Mouse (Mus musculus) spleen, postnatal 4 days (tissue): ENCODE results near the gene Olfr71.
A peak's percentile ranks its signal among the peaks of the same experiment; 100 is the strongest.

Experiments
- DNase-seq, 2 experiments: peaks; one replicate each; pipeline ENCODE4 v3.0.0; 2022; ENCODE audit warnings: low spot score in 2 of 2

The Olfr71 gene

DNA sequence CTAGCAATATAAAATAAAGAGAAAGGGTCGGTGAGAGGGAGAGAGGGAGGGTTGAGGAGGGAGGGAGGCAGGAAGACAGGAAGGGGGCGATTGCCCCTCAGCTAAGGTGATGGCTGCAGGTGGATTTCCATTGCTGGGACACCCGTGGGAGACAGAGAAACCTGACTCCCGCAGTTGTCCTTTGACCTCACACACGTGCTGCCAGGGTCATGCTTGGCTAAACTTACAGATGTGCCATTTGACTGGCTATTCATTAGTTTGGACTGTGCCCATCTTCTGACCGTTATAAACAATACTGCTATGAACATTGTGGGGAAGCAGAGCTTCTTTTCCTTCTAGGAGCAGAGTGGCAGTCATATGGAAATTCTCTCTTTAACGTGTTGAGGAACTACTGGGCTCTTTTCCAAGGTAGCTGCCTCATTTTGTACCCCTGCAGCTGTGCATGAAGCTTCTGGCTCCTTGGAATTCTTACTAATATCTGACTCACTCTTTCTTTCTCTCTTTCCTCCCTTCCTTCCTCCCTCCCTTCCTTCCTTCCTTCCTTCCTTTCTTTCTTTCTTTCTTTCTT, 3.7 kb upstream of the Olfr71 start:
- no peak for DNase-seq

DNA sequence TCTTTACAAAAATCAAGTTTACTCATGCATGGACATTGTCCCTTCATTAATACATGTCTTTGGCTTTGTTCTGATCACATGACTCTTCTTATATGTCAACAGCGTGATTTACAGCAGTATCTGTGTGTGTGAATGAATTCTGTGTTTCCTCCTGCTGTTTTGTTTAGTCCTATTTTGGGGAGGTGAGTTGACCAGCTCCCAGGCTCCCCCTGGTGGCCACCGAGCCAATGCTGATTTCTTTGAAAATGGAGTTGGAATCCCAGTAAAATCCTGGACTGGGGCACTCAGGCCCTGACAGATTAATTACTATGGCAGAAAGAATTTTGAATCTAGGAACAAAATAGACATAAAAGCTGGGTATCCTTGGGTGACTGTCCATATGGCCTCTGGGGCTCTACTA, 1.8 kb upstream of the Olfr71 start:
- peak; percentile 65 to 89 for DNase-seq

DNA sequence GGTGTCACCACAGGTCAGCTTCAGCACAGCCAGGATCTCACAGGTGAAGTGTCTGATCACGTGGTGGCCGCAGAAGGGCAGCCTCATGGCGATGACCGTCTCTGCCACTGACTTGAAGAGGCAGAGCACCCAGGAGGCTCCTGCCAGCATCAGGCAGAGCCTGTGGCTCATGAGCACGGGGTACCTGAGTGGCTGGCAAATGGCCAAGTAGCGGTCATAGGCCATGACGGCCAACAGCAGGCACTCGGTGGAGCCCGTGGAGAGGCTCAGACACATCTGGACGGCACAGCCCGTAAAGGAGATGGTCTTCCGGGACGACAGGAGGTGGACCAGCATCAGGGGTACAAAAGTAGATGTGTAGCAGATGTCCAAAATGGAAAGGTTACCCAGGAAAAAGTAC, 4.1 kb downstream of the Olfr71 start:
- DNase-seq = no peak

DNA sequence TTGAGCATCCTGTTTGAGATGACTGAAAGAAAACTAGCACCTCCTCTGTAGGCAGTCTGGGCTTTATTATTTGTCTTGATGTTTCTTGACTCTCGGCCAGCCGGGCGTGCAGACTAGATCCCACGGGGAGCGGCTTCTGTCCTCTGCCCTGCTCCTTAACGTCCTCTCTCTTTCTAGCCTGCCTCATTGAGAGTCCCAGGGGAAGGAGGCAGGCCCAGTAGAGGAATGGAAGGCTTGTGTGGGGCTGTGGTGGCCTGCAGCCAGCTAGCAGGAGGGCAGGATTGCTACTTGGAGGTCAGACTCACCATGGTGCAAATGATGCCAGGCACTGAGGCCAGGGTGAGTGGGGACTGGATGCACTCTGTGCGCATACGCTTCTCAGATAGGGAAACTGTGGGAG, 6.2 kb downstream of the Olfr71 start:
- no peak for DNase-seq

DNA sequence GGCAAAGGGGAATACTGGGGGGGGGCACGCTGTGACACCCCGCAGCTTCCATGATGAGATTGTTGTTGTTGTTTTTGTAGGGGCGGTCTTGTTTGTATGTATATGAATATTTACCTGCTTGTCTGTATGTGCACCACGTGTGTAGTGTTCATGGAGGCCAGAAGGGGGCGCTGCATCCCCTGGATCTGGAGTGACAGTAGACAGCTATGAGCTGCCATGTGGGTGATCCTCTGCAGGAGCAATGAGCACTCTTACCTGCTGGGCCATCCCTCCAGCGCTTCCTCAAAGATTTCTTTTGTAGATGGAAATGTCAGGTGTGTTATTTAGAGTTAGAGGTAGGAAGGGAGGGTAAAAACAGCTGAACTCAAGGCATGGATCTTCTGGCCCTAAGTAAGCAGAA, 6.6 kb downstream of the Olfr71 start:
- DNase-seq = no peak

DNA sequence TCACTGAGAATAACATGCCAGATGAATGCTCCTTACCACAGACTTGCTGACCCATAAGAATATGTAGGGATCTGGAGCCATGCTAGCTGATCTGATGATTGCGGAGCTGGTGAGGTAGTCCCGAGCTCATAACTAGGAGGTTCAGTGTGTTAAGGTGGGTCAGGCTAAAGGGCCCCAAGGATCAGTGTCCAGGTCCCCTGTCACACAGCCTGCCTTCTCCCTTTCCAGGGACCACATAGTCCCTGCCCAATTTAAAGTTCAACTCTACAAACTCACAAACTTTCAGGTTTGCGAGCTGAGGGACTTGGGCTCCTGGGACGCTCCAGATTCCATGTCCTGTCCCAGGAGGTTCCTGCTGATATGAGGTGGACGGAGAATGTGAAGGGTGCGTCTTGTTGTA, 9.3 kb downstream of the Olfr71 start, which contains the start of gene Olfr70:
TSS of gene Olfr70 (minus strand) at position 101 of the 400 bp plus-strand sequence.
- no peak for DNase-seq

DNA sequence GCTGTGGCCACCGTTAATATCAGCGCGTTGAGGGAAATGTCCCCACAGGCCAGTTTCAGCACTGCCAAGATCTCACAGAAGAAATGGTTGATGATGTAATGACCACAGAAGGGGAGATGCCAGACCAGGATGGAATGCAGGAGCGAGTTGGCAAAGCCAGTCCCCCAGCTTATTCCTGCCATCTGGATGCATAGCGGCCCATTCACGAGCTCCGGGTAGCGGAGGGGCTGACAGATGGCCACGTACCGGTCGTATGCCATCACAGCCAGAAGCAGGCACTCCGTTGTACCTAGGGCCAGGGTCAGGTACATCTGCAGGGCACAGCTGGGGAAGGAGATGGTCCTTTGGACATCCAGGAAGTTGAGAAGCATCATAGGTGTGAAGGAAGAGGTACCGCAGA, 13.5 kb downstream of the Olfr71 start:
- DNase-seq = no peak

DNA sequence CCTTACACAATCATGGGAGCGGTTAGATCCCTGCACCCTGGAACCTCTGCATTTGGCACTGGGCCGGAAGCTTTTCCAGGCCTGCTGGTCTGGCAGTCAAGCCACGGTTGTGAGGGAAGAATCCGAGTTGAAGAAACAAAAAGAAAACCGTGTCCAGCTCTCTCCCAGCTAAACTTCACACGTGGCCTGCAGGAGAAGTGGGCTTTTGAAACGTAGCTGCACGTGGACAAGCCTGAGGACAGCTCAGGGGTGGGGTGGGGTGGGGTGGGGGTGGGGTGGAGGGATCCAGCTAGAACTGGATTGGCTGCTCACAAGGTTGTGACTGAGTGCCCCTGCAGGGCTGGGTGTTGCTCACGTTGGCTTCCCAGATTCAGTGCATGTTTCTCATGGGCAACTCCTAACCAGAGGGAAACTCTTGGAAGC, 14.8 kb downstream of the Olfr71 start:
- no peak for DNase-seq

DNA sequence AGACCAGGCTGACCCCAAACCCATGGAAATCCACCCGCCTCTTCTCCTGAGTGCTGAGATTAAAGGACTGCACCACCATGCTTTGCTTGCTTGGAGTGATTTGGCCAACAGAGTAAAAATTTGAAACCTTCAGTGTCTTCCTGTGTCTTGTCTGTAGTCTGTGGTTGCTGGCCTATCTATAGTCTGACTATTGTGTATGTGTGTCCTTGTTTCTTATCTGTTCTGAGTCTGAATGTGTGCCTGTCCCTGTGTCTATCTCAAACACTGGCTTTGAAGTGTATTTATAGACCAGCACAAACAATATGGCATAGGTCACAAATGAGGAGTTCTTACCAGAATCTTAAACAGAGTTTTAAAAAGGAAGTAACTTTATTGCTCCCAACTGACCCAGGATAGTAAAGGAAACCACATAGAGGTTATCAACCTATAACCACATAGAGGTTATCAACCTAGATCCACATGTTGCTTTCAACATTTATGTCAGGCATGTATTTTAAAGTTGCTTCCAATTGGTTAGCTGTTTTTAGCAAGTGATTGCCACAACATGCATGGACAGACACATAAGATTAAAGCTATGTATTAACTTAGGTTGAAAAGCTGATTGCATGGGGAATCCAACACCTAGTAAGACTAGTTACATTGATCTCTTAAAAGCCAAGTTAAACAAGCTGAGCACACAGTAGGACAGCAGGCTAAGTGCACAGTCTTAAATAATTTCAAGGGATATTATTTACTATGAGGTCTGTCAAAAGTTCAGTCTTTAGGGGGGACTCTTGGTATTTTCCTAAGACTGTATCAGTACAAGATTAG, 15.4 kb downstream of the Olfr71 start:
- no peak for DNase-seq

DNA sequence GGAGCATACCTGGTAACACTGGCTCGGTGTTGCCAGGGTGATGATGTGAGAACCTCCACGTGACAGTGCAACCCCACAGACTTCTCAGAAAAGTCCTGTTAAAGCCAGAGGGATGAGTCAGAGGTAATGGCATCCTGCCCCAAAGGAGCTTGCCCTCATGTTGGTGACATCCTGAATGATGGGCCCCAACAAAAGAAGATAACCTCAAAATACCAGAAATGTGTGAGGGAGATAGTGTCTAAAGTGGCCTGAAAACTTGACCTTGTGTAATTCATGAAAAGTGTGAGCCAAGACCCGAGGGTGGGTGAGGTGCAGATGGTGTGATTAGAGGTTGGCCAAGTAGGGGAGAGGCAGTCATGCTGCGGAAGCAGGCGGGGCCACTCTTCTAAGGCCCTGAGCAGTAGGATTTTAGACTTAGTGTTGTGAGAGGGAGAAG, 16.2 kb downstream of the Olfr71 start:
- no peak for DNase-seq

DNA sequence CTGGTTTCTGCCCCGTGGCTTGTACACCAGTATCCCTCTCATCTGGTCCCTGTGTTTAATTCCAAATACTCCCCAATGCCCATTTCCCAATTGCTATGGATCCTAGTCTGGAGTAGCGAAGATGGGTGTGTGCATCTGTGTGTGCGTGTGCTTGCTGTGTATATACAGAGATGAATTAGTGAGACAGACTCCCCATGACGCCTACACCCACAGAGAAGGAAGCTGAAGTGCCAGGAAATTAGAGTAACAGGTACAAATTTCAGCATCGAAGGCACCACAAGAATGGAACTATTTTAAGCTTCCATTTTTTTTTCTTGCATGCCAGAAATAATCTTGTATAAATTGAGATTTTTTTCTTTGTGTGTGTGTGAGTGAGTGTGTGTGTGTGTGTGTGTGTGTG, 19.0 kb downstream of the Olfr71 start:
- no peak for DNase-seq

DNA sequence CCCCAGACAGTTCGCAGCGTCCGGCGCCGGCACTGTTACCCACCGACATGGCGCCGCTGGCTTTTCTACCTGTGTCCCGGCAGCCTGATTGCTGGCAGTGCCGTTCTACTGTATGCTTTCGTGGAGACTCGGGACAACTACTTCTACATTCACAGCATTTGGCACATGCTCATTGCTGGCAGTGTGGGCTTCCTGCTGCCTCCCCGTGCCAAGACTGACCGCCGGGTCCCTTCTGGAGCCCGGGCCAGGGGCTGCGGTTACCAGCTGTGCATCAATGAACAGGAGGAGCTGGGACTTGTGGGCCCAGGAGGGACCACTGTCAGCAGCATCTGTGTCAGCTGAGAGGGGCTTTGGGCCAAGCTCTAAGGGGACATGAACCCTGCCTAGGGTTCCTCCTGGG, 20.0 kb downstream of the Olfr71 start:
- no peak for DNase-seq

DNA sequence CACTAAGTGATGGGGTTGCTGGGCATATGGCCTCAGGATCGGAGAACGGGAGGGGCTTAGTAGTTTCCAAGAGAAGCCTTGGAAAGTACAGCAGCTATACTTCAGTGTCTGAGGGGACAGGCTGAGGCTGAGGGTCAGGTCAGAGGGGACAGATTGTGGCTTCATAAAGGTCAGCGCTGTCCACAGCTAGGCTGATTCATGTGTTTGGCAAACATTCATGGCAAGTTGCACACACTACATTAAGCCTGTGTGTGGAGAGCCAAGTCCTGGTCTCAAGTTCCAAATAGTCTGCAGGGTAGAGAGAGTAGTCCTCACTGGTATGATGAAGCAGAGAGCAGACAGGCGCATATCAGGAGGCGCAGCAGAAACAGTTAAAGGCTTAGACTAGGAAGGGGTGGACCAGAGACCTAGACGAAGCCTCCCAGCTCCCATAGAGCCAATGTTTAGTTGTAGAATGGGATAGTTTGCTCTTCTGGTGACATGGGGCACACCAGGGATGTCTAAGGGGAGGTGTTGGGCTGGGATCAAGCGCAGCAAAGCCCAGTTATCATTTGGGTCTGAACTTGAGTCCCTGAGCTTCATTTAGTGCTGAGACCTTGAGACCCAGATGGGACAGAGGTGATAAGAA, 30.5 kb downstream of the Olfr71 start:
- DNase-seq = no peak

DNA sequence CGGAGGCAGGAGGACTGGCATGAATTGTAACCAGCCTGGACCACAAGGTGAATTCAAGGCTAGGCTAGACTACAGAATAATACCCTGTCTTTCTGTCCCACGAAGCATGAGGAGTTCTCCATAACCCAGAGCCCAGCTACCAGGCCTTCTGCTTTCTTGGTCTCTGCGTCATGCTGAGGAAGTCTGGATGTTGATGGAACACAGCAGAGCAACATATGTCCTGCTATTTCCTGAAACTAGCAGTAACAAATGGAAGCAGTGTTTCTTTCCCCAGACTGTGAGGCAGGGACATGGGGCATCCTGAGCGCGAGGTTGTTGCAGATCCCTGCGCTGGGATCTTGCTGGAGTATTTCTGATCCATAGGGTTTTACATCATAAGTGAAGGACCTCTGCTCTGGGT, 31.5 kb downstream of the Olfr71 start:
- DNase-seq = no peak

DNA sequence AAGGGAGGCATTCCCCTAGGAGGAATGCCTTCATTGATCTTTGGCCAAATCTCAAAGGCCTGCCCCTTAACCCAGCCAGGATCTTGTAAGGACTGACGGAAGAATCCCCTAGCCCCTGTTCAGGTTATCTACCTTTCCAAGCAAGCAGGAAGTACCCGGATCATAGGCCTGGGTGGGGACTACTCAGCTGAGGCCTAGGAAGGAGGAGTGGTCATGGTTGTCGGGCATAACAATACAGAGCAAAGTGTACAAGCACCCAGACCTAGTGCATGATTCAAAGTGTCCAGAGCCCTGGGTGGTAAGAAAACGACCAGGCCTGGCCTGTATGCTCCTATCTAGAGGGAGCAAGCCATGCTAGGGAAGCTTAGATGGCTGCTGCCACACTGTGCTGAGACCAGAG, 34.4 kb downstream of the Olfr71 start:
- DNase-seq = no peak

DNA sequence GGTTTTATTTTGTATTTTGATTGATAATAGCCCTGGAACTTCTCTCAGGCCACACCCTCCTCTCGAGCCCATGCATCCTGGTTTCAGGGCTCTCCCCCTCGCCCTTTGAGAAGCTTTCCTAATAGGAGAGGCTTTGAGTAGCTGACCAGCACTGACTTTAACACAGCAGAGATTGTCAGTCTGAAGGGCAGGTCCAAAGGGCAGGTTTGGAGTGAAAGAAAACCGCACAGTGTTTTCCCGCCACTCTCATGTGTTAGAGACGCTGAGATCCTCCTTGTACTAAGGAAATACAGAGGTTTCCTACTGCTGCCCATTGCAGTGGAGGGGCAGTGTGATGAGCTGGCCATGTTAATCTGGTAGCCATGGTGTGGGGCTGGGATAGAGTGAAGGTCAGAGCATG, 35.1 kb downstream of the Olfr71 start:
- no peak for DNase-seq

DNA sequence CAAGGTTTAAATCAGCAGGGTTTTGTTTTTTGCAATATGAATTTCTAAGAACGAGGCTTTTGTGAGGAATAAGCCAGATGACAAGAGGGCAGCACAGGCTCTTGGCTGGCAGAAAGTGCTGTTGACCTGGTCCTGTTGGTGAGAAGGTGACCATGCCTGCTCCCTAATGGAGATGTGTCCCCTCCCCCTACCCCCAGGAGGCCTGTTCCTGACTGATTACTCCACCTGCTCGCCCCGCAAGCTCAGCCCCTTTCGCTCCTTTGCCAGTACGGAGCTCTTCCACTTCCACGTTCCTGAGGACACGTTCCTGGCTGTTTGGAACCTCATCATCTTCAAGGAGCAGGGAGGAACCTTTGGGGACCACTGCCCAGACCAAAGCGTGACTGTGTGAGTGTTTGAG, 36.4 kb downstream of the Olfr71 start:
- no peak for DNase-seq

DNA sequence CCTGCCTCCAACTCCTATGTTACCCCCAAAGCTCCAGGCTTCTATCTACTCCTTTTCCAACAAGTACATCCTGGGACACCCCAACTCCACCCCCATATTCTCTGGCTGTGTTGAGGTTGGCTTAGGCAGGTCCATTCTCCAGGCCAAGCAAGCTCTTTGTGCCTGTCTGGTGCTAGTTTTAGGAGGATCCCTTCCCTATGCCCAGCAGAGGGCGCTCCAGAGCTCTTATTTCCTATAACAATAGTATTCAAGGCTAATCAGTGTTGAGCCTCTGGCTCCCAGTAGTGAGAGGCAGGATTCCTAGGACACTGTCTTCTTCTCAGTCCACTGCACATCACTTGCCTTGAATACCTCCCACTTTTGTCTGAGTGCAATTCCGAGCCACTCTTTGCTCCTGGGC, 38.0 kb downstream of the Olfr71 start:
- DNase-seq = peak; percentile 77 to 93

DNA sequence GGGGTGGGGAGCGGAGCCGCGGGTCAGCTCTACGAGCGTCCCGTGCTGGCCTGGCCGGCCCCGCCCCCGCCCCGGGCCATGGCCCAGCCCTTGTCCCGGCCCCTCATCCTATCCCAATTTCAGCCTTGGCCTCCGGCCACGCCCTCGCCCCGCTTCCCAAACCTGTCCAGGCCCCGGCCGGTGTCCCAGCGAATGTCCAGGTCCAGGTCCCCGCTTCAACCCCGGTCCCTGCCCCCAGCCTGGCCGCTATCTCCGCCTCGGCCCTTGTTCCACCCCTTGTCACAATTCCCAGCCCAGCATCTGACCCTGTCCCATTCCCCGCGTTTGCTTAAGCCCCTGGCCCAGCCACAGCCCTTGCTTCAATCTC, 40.6 kb downstream of the Olfr71 start:
- DNase-seq = no peak

DNA sequence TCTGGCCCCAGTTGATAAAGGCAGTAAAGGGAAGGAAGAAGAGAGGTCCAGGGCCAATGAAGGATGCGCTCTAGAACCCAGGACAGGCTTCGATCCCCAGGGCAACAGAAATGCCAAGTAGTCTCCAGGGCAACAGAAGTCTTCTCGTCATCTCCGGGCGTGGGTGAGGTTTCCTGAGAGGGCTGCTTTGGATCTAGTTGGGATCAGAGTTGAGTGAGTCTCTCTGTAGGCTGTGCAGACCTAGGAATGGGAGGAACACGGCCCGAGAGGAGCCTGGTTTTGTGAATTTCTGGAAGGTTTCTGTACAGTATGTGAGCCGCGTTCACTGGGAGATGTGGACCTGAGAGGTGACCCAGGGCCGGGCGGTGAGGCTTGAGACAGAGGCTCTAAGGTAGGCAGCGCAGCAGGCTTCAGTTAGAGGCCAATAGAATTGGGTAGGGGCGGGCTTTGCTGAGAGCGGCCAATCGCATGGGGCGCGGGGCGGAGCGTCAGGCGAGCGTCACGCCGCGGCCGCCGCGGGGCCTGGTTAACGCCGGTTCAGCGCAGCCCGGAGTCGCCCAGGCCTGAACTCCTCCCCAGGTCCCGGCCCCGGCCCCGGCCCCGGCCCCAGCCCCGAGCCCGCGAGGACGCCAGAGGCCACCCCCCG, 41.1 kb downstream of the Olfr71 start, which contains the start of the genes Tmem8b and Fam221b:
TSS of gene Tmem8b (plus strand) at position 190 of the 646 bp plus-strand sequence.
TSS of gene Fam221b (minus strand) at position 364 of the 646 bp plus-strand sequence.
- peak; percentile 88 to 95 for DNase-seq

DNA sequence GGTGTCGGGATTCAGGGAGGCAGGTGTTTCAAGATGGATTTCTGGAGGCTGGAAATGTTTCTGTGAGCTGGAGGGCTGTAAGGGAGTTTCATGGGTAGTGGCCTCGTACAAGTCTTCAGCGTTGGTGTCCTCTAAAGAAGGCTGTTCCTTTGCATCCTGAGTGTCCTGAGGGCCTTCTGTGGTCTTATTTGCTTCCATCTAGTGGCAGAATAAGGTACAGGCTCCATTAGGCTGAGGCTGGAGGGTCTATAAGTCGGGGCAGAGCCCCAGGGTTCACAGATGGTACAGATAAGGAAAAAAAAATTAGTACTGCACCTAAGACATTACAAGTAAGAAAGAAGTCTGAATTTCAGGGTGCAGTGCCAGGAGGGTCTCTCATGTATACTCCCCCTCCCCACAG, 43.6 kb downstream of the Olfr71 start:
- DNase-seq = no peak

DNA sequence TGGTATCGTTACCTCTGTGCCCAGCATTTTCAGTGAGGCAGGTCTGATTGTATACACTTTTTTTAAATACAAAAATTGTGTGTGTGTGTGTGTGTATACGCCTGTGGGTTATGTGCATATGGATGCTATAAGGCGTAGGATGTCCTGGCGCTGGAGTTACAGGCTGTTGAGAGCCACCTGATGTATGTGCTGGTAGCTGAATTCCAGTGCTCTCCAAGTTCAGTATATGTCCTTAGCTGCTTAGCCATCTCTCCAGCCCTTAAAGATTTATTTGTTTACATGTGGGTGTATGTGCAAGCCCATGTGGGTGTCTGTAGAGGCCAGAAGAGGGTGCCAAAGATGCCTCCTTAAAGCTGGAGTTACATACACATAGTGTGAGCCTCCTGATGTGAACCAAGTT, 52.9 kb downstream of the Olfr71 start:
- no peak for DNase-seq
